Mouse (Mus musculus) c-Kit-positive CD71-negative TER-119-negative erythroid progenitor cells, embryonic 14.5 days (primary cell): ENCODE measurements around the gene Slc24a2.

Experiments
- DNase-seq: peaks from one replicate; pipeline ENCODE4 v3.0.0-alpha.2; 2013; ENCODE audit warnings: low read depth

Gene Slc24a2

GRCm38 (mm10) chr4:87229960-87230551, at the start of gene Slc24a2:
Gene Slc24a2, minus strand, starts transcription at chr4:87230477.
- no peak for DNase-seq

GRCm38 (mm10) chr4:87274825-87275224, 44.5 kb upstream of the Slc24a2 start:
- no peak for DNase-seq

GRCm38 (mm10) chr4:87274276-87274675, 44.0 kb upstream of the Slc24a2 start:
- no peak for DNase-seq

- no peak for DNase-seq
Observed at GRCm38 (mm10) chr4:87273476-87273875, 43.2 kb upstream of the Slc24a2 start.

- DNase-seq, result no peak
Observed at GRCm38 (mm10) chr4:87229224-87229959, 885 bp downstream of the Slc24a2 start.

GRCm38 (mm10) chr4:87221586-87221985, 8.7 kb downstream of the Slc24a2 start:
- peak; percentile 8 for DNase-seq

- DNase-seq, result no peak
Observed at GRCm38 (mm10) chr4:87218196-87218595, 12.1 kb downstream of the Slc24a2 start.

- DNase-seq, result no peak
Observed at GRCm38 (mm10) chr4:87211344-87211978, 18.8 kb downstream of the Slc24a2 start.

GRCm38 (mm10) chr4:87210533-87210932, 19.7 kb downstream of the Slc24a2 start:
- no peak for DNase-seq

- no peak for DNase-seq
Observed at GRCm38 (mm10) chr4:87202081-87202480, 28.2 kb downstream of the Slc24a2 start.

GRCm38 (mm10) chr4:87201229-87201628, 29.0 kb downstream of the Slc24a2 start:
- DNase-seq, result no peak

GRCm38 (mm10) chr4:87184147-87184930, 45.9 kb downstream of the Slc24a2 start:
- no peak for DNase-seq

- DNase-seq, result no peak
Observed at GRCm38 (mm10) chr4:87177116-87177515, 53.2 kb downstream of the Slc24a2 start.

GRCm38 (mm10) chr4:87163945-87164344, 66.3 kb downstream of the Slc24a2 start:
- no peak for DNase-seq

- no peak for DNase-seq
Observed at GRCm38 (mm10) chr4:87158053-87158452, 72.2 kb downstream of the Slc24a2 start.

- DNase-seq, result no peak
Observed at GRCm38 (mm10) chr4:87151990-87152389, 78.3 kb downstream of the Slc24a2 start.

- DNase-seq, result no peak
Observed at GRCm38 (mm10) chr4:87149584-87149983, 80.7 kb downstream of the Slc24a2 start.

GRCm38 (mm10) chr4:87141590-87142365, 88.5 kb downstream of the Slc24a2 start:
- no peak for DNase-seq

- no peak for DNase-seq
Observed at GRCm38 (mm10) chr4:87140901-87141300, 89.4 kb downstream of the Slc24a2 start.

GRCm38 (mm10) chr4:87132525-87132924, 97.8 kb downstream of the Slc24a2 start:
- no peak for DNase-seq

- DNase-seq, result no peak
Observed at GRCm38 (mm10) chr4:87126756-87127155, 103.5 kb downstream of the Slc24a2 start.

- DNase-seq, result no peak
Observed at GRCm38 (mm10) chr4:87119758-87120157, 110.5 kb downstream of the Slc24a2 start.
